ENCODE assay signal across 15 mouse cellular contexts in genomic region chr5:31197072-31197471, GRCm38 (mm10).
"Had no signal": no experiment of that assay in that cellular context is flagged by ENCODE, and none has a peak within 500 bp of the region (broad histone marks: within the 10 kb centered on the region; RNA-seq: fewer than 3 reads in every experiment).

No protein-coding gene starts in this region.

- H3K9ac ChIP-seq: kidney, embryonic 15.5 days; limb, embryonic 15.5 days; liver, embryonic 14.5 days; liver, postnatal 0 days; lung, embryonic 15.5 days; midbrain, embryonic 12.5 days had no signal

- DNase-seq: kidney, adult 11 months; kidney, adult 8-10 months; kidney, postnatal 10 days; kidney, postnatal 36 days; liver, postnatal 0 days; lung, postnatal 10 days; lung, postnatal 36 days; thymus, adult 18-20 months had no signal

- H3K4me3 ChIP-seq: kidney, embryonic 15.5 days; limb, embryonic 15.5 days; lung, embryonic 15.5 days; midbrain, embryonic 12.5 days had no signal

- H3K4me2 ChIP-seq: kidney, embryonic 15.5 days; limb, embryonic 15.5 days; liver, embryonic 11.5 days; lung, embryonic 15.5 days; midbrain, embryonic 12.5 days had no signal

- H3K27ac ChIP-seq: kidney, embryonic 15.5 days; limb, embryonic 15.5 days; liver, embryonic 14.5 days; lung, embryonic 15.5 days; midbrain, embryonic 12.5 days had no signal

- ATAC-seq: liver, postnatal 0 days; midbrain, embryonic 16.5 days had no signal

- H3K27me3 ChIP-seq: kidney, embryonic 15.5 days; limb, embryonic 15.5 days; lung, embryonic 15.5 days; midbrain, embryonic 12.5 days had no signal
